Mouse (Mus musculus) forebrain, embryonic 11.5 days (tissue): Measurements from ENCODE around the gene Srgap3. TPM values are rescaled to one million over a fixed set of nuclear protein-coding genes. Genes with fewer than 3 reads are reported as not detected.

Experiments
- ATAC-seq: fragments of 200-750 bp; cut with Nextera tagmentation; replicated peaks from 2 replicates; pipeline ENCODE4 v1.8.0; 2017; ENCODE audit warnings: moderate TSS enrichment; ENCODE audit not compliant: low FRiP score
- DNase-seq: peaks from one replicate; pipeline ENCODE4 v3.0.0-alpha.2; 2017; ENCODE audit warnings: low spot score
- H3K27ac ChIP-seq: fragments of 300-500 bp; sonication (generic); 2 replicates; pipeline ENCODE4 v1.5.1; 2014; ENCODE audit warnings: low read depth, low read length
- H3K27me3 ChIP-seq: fragments of 300-500 bp; sonication (generic); 2 replicates; pipeline ENCODE4 v1.6.1; 2014; ENCODE audit warnings: mild to moderate bottlenecking, low read length, mixed read lengths; ENCODE audit not compliant: control insufficient read depth, insufficient read depth
- H3K36me3 ChIP-seq: fragments of 300-500 bp; sonication (generic); 2 replicates; pipeline ENCODE4 v1.6.1; 2014; ENCODE audit warnings: mild to moderate bottlenecking, low read length, moderate library complexity, mixed read lengths; ENCODE audit not compliant: control insufficient read depth, insufficient read depth
- H3K4me1 ChIP-seq: fragments of 300-500 bp; sonication (generic); replicated peaks from 2 replicates; pipeline ENCODE4 v1.6.1; 2014; ENCODE audit warnings: low read length, mixed read lengths; ENCODE audit not compliant: control insufficient read depth, insufficient read depth
- H3K4me2 ChIP-seq: fragments of 300-500 bp; sonication (generic); 2 replicates; pipeline ENCODE4 v1.6.1; 2014; ENCODE audit warnings: low read depth, mild to moderate bottlenecking, low read length, moderate library complexity, mixed read lengths; ENCODE audit not compliant: severe bottlenecking
- H3K4me3 ChIP-seq: fragments of 300-500 bp; sonication (generic); 2 replicates; pipeline ENCODE4 v1.5.1; 2014; ENCODE audit warnings: low read depth, low read length
- H3K9ac ChIP-seq: fragments of 300-500 bp; sonication (generic); 2 replicates; pipeline ENCODE4 v1.6.1; 2014; ENCODE audit warnings: low read length
- H3K9me3 ChIP-seq: fragments of 300-500 bp; sonication (generic); 2 replicates; pipeline ENCODE4 v1.6.1; 2016; ENCODE audit warnings: low read length, mixed read lengths; ENCODE audit not compliant: control insufficient read depth
- WGBS: fragments of 180-500 bp; shearing (Covaris S2); extraction: QIAGEN DNeasy Blood & Tissue Kit; methylation state at CpG from one replicate; pipeline ENCODE4 v1.1.7; 2014; 5-methylcytosine and 5-hydroxymethylcytosine counted together
- polyA plus RNA-seq: library from polyadenylated mRNA; unstranded; fragments of >200 nt; fragmentation: Nextera tagmentation; extraction: Ambion mirVana; gene quantifications from 2 replicates; pipeline ENCODE4 v1.2.1, GENCODE M21; 2014

Srgap3 gene
- polyA plus RNA-seq, 1 experiment from 2014 or later = 37.8 TPM

- H3K4me2 ChIP-seq = no peak overlapping the region
- no peaks in the 10 kb centered on the region for H3K9me3 ChIP-seq
- ATAC-seq (no peak), DNase-seq (no peak)
- H3K27me3 ChIP-seq = no peaks in the 10 kb centered on the region
- H3K36me3 ChIP-seq = no peaks in the 10 kb centered on the region; the same call in 1 of the 2 replicates
- H3K4me1 ChIP-seq = no peaks in the 10 kb centered on the region
- no peak overlapping the region for H3K9ac ChIP-seq
- 93% methylated on average over 5 of the region's 5 CpGs for WGBS
- H3K4me3 ChIP-seq = no peak overlapping the region
- H3K27ac ChIP-seq = no peak overlapping the region
Observed at GRCm38 (mm10) chr6:112912552-112912951, 34.5 kb downstream of the Srgap3 start.

DNA sequence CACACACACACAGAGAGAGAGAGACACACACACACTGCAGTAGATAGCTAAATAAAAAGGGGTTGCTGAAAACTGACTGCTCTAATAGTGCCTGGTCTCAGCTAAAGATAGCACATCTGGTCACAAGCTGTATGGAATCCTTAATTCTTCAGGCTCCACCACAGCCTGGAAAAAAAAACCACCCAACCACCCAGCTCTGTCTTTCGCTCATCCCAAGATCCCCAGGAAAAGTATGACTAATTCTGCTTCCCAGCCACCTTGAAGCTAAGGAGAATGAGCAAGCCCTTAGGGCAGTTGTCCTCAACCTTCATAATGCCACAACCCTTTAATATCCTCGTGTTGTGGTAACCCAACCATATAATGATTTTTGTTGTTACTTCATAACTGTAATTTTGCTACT lies 37.4 kb downstream of the Srgap3 start:
- no peaks in the 10 kb centered on the region for H3K27me3 ChIP-seq
- H3K27ac ChIP-seq = no peak overlapping the region
- no peak for ATAC-seq
- no peak overlapping the region for H3K9ac ChIP-seq
- no peak overlapping the region for H3K4me3 ChIP-seq
- no peaks in the 10 kb centered on the region for H3K36me3 ChIP-seq
- no peak for DNase-seq
- H3K4me2 ChIP-seq = no peak overlapping the region
- no peaks in the 10 kb centered on the region for H3K9me3 ChIP-seq
- 91% methylated on average over 2 of the region's 2 CpGs for WGBS
- no peaks in the 10 kb centered on the region for H3K4me1 ChIP-seq

GRCm38 (mm10) chr6:112907887-112908584 lies 39.0 kb downstream of the Srgap3 start:
- H3K27me3 ChIP-seq = no peaks in the 10 kb centered on the region
- H3K4me3 ChIP-seq = no peak overlapping the region
- peaks cover 11% of the 10 kb centered on the region for H3K4me1 ChIP-seq
- no peak overlapping the region for H3K9ac ChIP-seq
- no peak for DNase-seq
- WGBS = 92% methylated on average over 8 of the region's 8 CpGs
- no peak overlapping the region for H3K4me2 ChIP-seq
- no peak overlapping the region for H3K27ac ChIP-seq
- H3K9me3 ChIP-seq = no peaks in the 10 kb centered on the region
- no peak for ATAC-seq
- no peaks in the 10 kb centered on the region for H3K36me3 ChIP-seq

DNA sequence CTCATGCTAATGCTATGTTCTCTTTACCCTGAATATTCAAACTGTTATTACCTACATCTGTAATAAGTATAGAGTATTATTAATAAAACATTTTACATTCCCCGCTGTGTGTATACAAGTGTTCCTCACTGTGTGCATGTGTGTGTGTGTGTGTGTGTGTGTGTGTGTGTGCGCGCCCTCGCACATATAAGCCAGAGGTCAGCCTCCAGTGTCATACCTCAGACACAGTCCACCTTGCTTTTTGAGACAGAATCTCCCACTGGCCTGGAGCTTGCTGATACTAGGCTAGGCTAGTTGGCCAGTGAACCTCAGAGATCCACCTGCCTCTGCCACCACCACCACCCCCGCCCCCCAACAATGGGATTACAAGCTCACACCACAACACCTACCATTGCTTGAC lies 43.3 kb downstream of the Srgap3 start:
- H3K4me2 ChIP-seq = no peak overlapping the region; the same call in 1 of the 2 replicates
- H3K27ac ChIP-seq = peak overlapping the region; percentile 98
- H3K36me3 ChIP-seq = no peaks in the 10 kb centered on the region
- H3K9me3 ChIP-seq = no peaks in the 10 kb centered on the region
- ATAC-seq (peak; percentile 8), DNase-seq (no peak)
- H3K4me1 ChIP-seq = peaks cover 43% of the 10 kb centered on the region
- H3K27me3 ChIP-seq = no peaks in the 10 kb centered on the region
- WGBS = 83% methylated on average over 5 of the region's 5 CpGs
- peak overlapping the region; percentile 58; the same call in 1 of the 2 replicates for H3K9ac ChIP-seq
- no peak overlapping the region for H3K4me3 ChIP-seq

DNA sequence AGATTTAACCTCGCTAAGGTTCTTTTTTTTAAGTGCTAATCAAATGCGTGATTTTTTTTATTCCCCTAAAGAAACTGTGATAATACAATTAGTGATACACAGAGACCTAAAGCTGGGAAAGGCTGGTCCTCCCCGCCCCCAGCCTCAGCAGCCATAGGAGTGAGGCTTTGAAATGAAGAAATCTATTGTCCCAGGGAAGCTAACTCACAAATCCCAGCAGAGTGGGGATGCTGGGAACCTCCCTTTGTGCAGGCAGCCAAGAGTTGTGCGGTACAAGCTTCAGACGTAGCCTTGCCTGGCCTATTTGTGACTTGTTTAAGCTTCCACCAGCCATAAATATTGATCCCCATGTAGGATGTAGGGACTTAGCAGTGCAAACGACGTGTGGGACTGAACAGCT lies 43.8 kb downstream of the Srgap3 start:
- peak; percentile 86 for ATAC-seq
- 3% methylated on average over 7 of the region's 7 CpGs for WGBS
- no peak overlapping the region for H3K4me3 ChIP-seq

DNA sequence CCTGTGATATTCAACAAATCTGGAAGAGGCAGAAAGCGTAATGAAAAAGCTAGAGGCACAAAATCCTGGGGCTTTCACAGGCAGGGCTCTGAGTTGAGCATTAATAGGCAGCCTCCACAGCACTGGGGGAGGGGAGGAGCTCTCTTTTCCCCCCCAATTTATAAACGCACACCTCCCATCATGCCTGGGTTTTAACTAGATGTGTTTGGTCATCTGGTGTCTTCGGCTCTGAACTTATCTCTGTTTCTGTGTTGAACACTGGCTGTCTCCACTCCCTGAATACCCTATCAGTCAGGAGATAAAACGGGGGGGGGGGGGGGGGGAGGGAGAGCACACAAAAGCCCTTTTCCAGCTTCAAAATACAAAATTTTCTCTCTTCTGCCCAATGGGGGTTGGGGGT lies 44.3 kb downstream of the Srgap3 start:
- no peaks in the 10 kb centered on the region for H3K9me3 ChIP-seq
- no peaks in the 10 kb centered on the region for H3K36me3 ChIP-seq
- H3K27me3 ChIP-seq = no peaks in the 10 kb centered on the region
- peak; percentile 67 for ATAC-seq
- H3K4me2 ChIP-seq = peak overlapping the region; percentile 39; the same call in 1 of the 2 replicates
- H3K27ac ChIP-seq = peak overlapping the region; percentile 98
- 4% methylated on average over 4 of the region's 4 CpGs for WGBS
- H3K4me1 ChIP-seq = peaks cover 48% of the 10 kb centered on the region
- peak overlapping the region; percentile 58 for H3K9ac ChIP-seq
- no peak overlapping the region for H3K4me3 ChIP-seq
- peak; percentile 60 for DNase-seq

More for the DNA sequence above, 43.8 kb downstream of the Srgap3 start:
- no peaks in the 10 kb centered on the region for H3K27me3 ChIP-seq
- DNase-seq = peak; percentile 81
- H3K36me3 ChIP-seq = no peaks in the 10 kb centered on the region
- H3K27ac ChIP-seq = peak overlapping the region; percentile 98
- peaks cover 48% of the 10 kb centered on the region for H3K4me1 ChIP-seq
- H3K9ac ChIP-seq = peak overlapping the region; percentile 58
- H3K4me2 ChIP-seq = peak overlapping the region; percentile 39
- no peaks in the 10 kb centered on the region for H3K9me3 ChIP-seq

DNA sequence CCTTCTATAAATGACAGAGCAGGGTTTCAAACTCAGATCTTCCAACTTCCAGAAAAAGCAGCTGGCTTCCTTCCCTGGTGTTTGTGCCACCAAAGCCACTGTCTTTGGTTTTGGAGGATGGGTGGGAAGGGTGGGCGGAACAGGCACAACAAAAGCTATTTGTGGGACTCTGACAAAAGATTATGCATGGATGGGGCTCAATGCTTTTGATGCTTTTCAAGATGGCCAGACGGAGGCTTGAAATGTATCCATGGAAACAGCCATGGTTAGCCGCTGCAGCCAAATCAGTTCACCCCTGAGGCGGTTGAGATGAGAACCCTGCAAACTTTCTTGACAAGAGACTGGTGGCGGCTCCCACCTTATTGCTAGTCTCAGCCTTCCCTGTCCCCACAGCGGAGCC lies 46.8 kb downstream of the Srgap3 start:
- Histone ChIP-seq H3K4me3 (no peak overlapping the region), H3K27me3 (no peaks in the 10 kb centered on the region), H3K9me3 (no peaks in the 10 kb centered on the region), H3K27ac (peak overlapping the region; percentile 98), H3K9ac (no peak overlapping the region), H3K4me2 (no peak overlapping the region), H3K4me1 (peaks cover 60% of the 10 kb centered on the region), H3K36me3 (no peaks in the 10 kb centered on the region)
- 20% methylated on average over 6 of the region's 6 CpGs for WGBS
- peak; percentile 57 for ATAC-seq
- DNase-seq = peak; percentile 76

DNA sequence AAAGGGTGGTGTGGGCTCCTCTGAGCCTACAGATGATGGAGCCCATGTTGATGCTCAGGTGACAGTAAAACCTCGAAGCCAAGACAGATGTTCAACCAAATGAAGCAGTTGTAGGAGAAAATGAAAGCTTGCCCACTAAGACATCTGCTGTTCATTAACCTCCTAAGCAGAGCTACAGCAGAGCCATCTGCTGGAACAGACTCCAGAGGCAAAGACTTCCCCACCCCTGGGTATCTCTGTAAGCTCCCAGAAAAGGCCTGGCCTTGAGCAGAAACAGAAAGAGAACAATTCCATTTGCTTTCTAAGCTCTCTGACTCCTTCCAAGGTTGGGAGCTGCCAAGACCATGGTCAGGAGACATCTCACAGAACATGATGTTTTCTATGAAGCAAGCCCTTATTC lies 47.4 kb downstream of the Srgap3 start:
- peak overlapping the region; percentile 33; the same call in 1 of the 2 replicates for H3K4me2 ChIP-seq
- peaks cover 63% of the 10 kb centered on the region for H3K4me1 ChIP-seq
- no peak overlapping the region for H3K4me3 ChIP-seq
- no peak overlapping the region for H3K9ac ChIP-seq
- no peaks in the 10 kb centered on the region for H3K27me3 ChIP-seq
- ATAC-seq = no peak
- DNase-seq = no peak
- WGBS = 41% methylated on average over 1 of the region's 1 CpGs
- H3K36me3 ChIP-seq = no peaks in the 10 kb centered on the region
- peak overlapping the region; percentile 98 for H3K27ac ChIP-seq
- H3K9me3 ChIP-seq = no peaks in the 10 kb centered on the region

- H3K9ac ChIP-seq = no peak overlapping the region
- no peaks in the 10 kb centered on the region for H3K36me3 ChIP-seq
- H3K4me1 ChIP-seq = peaks cover 62% of the 10 kb centered on the region
- 82% methylated on average over 5 of the region's 5 CpGs for WGBS
- H3K27ac ChIP-seq = peak overlapping the region; percentile 98
- H3K9me3 ChIP-seq = no peaks in the 10 kb centered on the region
- H3K27me3 ChIP-seq = no peaks in the 10 kb centered on the region
- H3K4me3 ChIP-seq = no peak overlapping the region
- peak overlapping the region; percentile 33; the same call in 1 of the 2 replicates for H3K4me2 ChIP-seq
- ATAC-seq (no peak), DNase-seq (no peak)
Observed at GRCm38 (mm10) chr6:112899276-112899675, 47.8 kb downstream of the Srgap3 start.
